Comparison of ENCODE assay signal across 22 mouse cellular contexts in the genomic region with DNA sequence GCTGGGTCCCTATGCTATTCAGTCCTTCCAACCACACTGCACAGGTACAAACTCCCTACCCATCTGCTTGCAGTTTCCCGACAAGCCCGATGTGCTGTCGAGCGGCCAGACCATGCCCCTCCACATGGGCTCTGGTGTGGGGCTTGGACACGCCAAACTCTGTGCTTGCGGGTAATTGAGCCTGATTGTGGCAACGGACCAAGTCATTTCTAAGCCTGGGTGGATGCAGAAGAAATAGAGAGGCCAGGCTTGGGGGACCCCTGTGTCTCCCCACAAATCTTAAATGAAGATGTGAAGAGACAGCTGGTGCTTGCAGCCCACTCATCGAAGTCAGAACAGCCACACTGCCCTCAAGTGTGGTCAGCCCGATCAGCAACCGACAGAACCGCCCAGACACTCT.
DNase-seq lines count a peak whose midpoint lies in the region; ATAC-seq and TF ChIP-seq lines count a peak whose summit lies in the region.
"Had no signal": no experiment of that assay in that cellular context is flagged by ENCODE, and none has a peak within 500 bp of the region (broad histone marks: within the 10 kb centered on the region; RNA-seq: fewer than 3 reads in every experiment).

No protein-coding gene starts in this region.

- no peaks in the 10 kb centered on the region for H3K27me3 ChIP-seq in forebrain, embryonic 16.5 days (replicated peaks; ENCODE audit: control insufficient read depth, insufficient read depth, low read length)
- H3K27me3 ChIP-seq in forebrain, embryonic 12.5 days = no peaks in the 10 kb centered on the region
- H3K27me3 ChIP-seq in hindbrain, embryonic 15.5 days = no peaks in the 10 kb centered on the region
- no peaks in the 10 kb centered on the region for H3K27me3 ChIP-seq in hindbrain, embryonic 11.5 days (ENCODE audit: control insufficient read depth, insufficient read depth, low read length)
- no peaks in the 10 kb centered on the region for H3K27me3 ChIP-seq in neural tube, embryonic 14.5 days (ENCODE audit: control insufficient read depth, insufficient read depth, low read length)
- H3K27me3 ChIP-seq in neural tube, embryonic 15.5 days (replicated peaks) = no peaks in the 10 kb centered on the region
- no peaks in the 10 kb centered on the region for H3K27me3 ChIP-seq in hindbrain, postnatal 0 days (ENCODE audit: insufficient read depth, low read length)
- H3K27me3 ChIP-seq: embryonic facial prominence, embryonic 15.5 days had no signal

- no peaks in the 10 kb centered on the region for H3K9me3 ChIP-seq in forebrain, embryonic 16.5 days (ENCODE audit: control insufficient read depth, low read length)
- H3K9me3 ChIP-seq in forebrain, embryonic 12.5 days = no peaks in the 10 kb centered on the region
- H3K9me3 ChIP-seq in hindbrain, embryonic 15.5 days = no peaks in the 10 kb centered on the region
- H3K9me3 ChIP-seq in hindbrain, embryonic 11.5 days (ENCODE audit: control insufficient read depth, low read length) = no peaks in the 10 kb centered on the region
- no peaks in the 10 kb centered on the region for H3K9me3 ChIP-seq in neural tube, embryonic 14.5 days (ENCODE audit: control insufficient read depth, low read length)
- no peaks in the 10 kb centered on the region for H3K9me3 ChIP-seq in neural tube, embryonic 15.5 days (replicated peaks)
- no peaks in the 10 kb centered on the region for H3K9me3 ChIP-seq in hindbrain, postnatal 0 days (ENCODE audit: low read length)
- H3K9me3 ChIP-seq: embryonic facial prominence, embryonic 15.5 days; heart, embryonic 10.5 days had no signal

- 52% methylated on average over 11 of the region's 11 CpGs for WGBS in forebrain, embryonic 16.5 days
- 78% methylated on average over 11 of the region's 11 CpGs for WGBS in forebrain, embryonic 12.5 days
- WGBS in hindbrain, embryonic 15.5 days = 57% methylated on average over 11 of the region's 11 CpGs
- whole genome bisulfite sequencing in hindbrain, embryonic 11.5 days = 86% methylated on average over 11 of the region's 11 CpGs
- WGBS in neural tube, embryonic 14.5 days = 67% methylated on average over 11 of the region's 11 CpGs
- 53% methylated on average over 11 of the region's 11 CpGs for WGBS in neural tube, embryonic 15.5 days
- 45% methylated on average over 11 of the region's 11 CpGs for WGBS in hindbrain, postnatal 0 days

- no peak for DNase-seq in hindbrain, embryonic 11.5 days (ENCODE audit: low spot score)
- DNase-seq in hindbrain, postnatal 0 days (ENCODE audit: low spot score) = peak; percentile 63
- no peak for DNase-seq in ovary, adult 18-20 months (ENCODE audit: low spot score)
- DNase-seq: adrenal gland, adult 8-10 months; adrenal gland, postnatal 36 days; cerebellum, adult 11 months; cerebellum, adult 8-10 months; embryo, embryonic 11 days; gastrocnemius, postnatal 10 days; heart, adult 18-20 months; heart, postnatal 10 days; heart, postnatal 4 days had no signal

- H3K27ac ChIP-seq in forebrain, embryonic 16.5 days (ENCODE audit: low read length) = no peak overlapping the region
- no peak overlapping the region for H3K27ac ChIP-seq in forebrain, embryonic 12.5 days
- H3K27ac ChIP-seq in hindbrain, embryonic 15.5 days (replicated peaks) = no peak overlapping the region
- H3K27ac ChIP-seq in hindbrain, embryonic 11.5 days (ENCODE audit: low read depth, low read length) = no peak overlapping the region
- H3K27ac ChIP-seq in neural tube, embryonic 14.5 days (ENCODE audit: low read depth, low read length) = no peak overlapping the region
- H3K27ac ChIP-seq in neural tube, embryonic 15.5 days (replicated peaks) = no peak overlapping the region
- H3K27ac ChIP-seq in hindbrain, postnatal 0 days = no peak overlapping the region
- H3K27ac ChIP-seq: embryonic facial prominence, embryonic 15.5 days; heart, embryonic 10.5 days had no signal

- peaks cover 14% of the 10 kb centered on the region for H3K4me1 ChIP-seq in forebrain, embryonic 16.5 days (replicated peaks; ENCODE audit: control insufficient read depth, insufficient read depth, low read length)
- peaks cover 32% of the 10 kb centered on the region for H3K4me1 ChIP-seq in forebrain, embryonic 12.5 days
- H3K4me1 ChIP-seq in hindbrain, embryonic 15.5 days (replicated peaks) = peaks cover 24% of the 10 kb centered on the region
- H3K4me1 ChIP-seq in hindbrain, embryonic 11.5 days (replicated peaks; ENCODE audit: control insufficient read depth, insufficient read depth, low read length) = 0 out of 2 replicates have a peak, but pooled peaks cover 2% of the 10 kb centered on the region
- peaks cover 13% of the 10 kb centered on the region; the same call in 1 of the 2 replicates for H3K4me1 ChIP-seq in neural tube, embryonic 14.5 days (ENCODE audit: control insufficient read depth, insufficient read depth, low read length)
- H3K4me1 ChIP-seq in neural tube, embryonic 15.5 days = peaks cover 29% of the 10 kb centered on the region
- H3K4me1 ChIP-seq in hindbrain, postnatal 0 days (ENCODE audit: insufficient read depth, low read length) = peaks cover 11% of the 10 kb centered on the region
- H3K4me1 ChIP-seq: embryonic facial prominence, embryonic 15.5 days had no signal

- H3K36me3 ChIP-seq in forebrain, embryonic 16.5 days (ENCODE audit: control insufficient read depth, insufficient read depth) = no peaks in the 10 kb centered on the region
- H3K36me3 ChIP-seq in forebrain, embryonic 12.5 days (replicated peaks) = no peaks in the 10 kb centered on the region
- H3K36me3 ChIP-seq in hindbrain, embryonic 15.5 days = no peaks in the 10 kb centered on the region
- H3K36me3 ChIP-seq in hindbrain, embryonic 11.5 days (ENCODE audit: control insufficient read depth, insufficient read depth, low read length) = no peaks in the 10 kb centered on the region
- H3K36me3 ChIP-seq in neural tube, embryonic 14.5 days (ENCODE audit: control insufficient read depth, insufficient read depth, low read length) = no peaks in the 10 kb centered on the region
- no peaks in the 10 kb centered on the region for H3K36me3 ChIP-seq in neural tube, embryonic 15.5 days
- no peaks in the 10 kb centered on the region for H3K36me3 ChIP-seq in hindbrain, postnatal 0 days (ENCODE audit: insufficient read depth, low read length)
- H3K36me3 ChIP-seq: embryonic facial prominence, embryonic 15.5 days; heart, embryonic 10.5 days had no signal

- ATAC-seq in forebrain, embryonic 16.5 days = 0 out of 2 replicates have a peak, but pooled peaks have one; percentile 10
- ATAC-seq in forebrain, embryonic 12.5 days (ENCODE audit: low FRiP score) = no peak
- 0 out of 2 replicates have a peak, but pooled peaks have one; percentile 5 for ATAC-seq in hindbrain, embryonic 15.5 days (ENCODE audit: low FRiP score, low read depth)
- ATAC-seq in hindbrain, embryonic 11.5 days (ENCODE audit: low FRiP score) = no peak
- peak; percentile 9; the same call in 1 of the 2 replicates for ATAC-seq in neural tube, embryonic 14.5 days (ENCODE audit: low read depth)
- ATAC-seq in neural tube, embryonic 15.5 days (ENCODE audit: low FRiP score) = no peak
- ATAC-seq in hindbrain, postnatal 0 days = peak; percentile 59
- ATAC-seq: inflammation-experienced regulatory T-cells, adult 6 months; intestine, postnatal 0 days had no signal

- H3K4me2 ChIP-seq in forebrain, embryonic 16.5 days (ENCODE audit: low read length) = no peak overlapping the region
- no peak overlapping the region for H3K4me2 ChIP-seq in forebrain, embryonic 12.5 days
- H3K4me2 ChIP-seq in hindbrain, embryonic 15.5 days = no peak overlapping the region
- H3K4me2 ChIP-seq in hindbrain, embryonic 11.5 days (replicated peaks; ENCODE audit: low read depth, low read length) = no peak overlapping the region
- no peak overlapping the region for H3K4me2 ChIP-seq in neural tube, embryonic 14.5 days (ENCODE audit: low read depth, low read length)
- no peak overlapping the region for H3K4me2 ChIP-seq in neural tube, embryonic 15.5 days
- H3K4me2 ChIP-seq in hindbrain, postnatal 0 days (ENCODE audit: low read depth, low read length) = no peak overlapping the region
- H3K4me2 ChIP-seq: embryonic facial prominence, embryonic 15.5 days had no signal

- H3K9ac ChIP-seq in forebrain, embryonic 16.5 days (replicated peaks; ENCODE audit: low read depth, low read length) = no peak overlapping the region
- no peak overlapping the region for H3K9ac ChIP-seq in forebrain, embryonic 12.5 days
- H3K9ac ChIP-seq in hindbrain, embryonic 15.5 days = no peak overlapping the region
- H3K9ac ChIP-seq in hindbrain, embryonic 11.5 days (ENCODE audit: low read depth, low read length) = no peak overlapping the region
- H3K9ac ChIP-seq in neural tube, embryonic 14.5 days (replicated peaks; ENCODE audit: low read depth, low read length) = no peak overlapping the region
- H3K9ac ChIP-seq in neural tube, embryonic 15.5 days (replicated peaks) = no peak overlapping the region
- no peak overlapping the region for H3K9ac ChIP-seq in hindbrain, postnatal 0 days (replicated peaks; ENCODE audit: low read length)
- H3K9ac ChIP-seq: embryonic facial prominence, embryonic 15.5 days had no signal

- no peak overlapping the region for H3K4me3 ChIP-seq in forebrain, embryonic 16.5 days (replicated peaks; ENCODE audit: low read length)
- no peak overlapping the region for H3K4me3 ChIP-seq in forebrain, embryonic 12.5 days (replicated peaks)
- H3K4me3 ChIP-seq in hindbrain, embryonic 15.5 days = no peak overlapping the region
- H3K4me3 ChIP-seq in hindbrain, embryonic 11.5 days (ENCODE audit: low read depth, low read length) = no peak overlapping the region
- no peak overlapping the region for H3K4me3 ChIP-seq in neural tube, embryonic 14.5 days (ENCODE audit: low read depth, low read length)
- H3K4me3 ChIP-seq in neural tube, embryonic 15.5 days (replicated peaks) = no peak overlapping the region
- no peak overlapping the region for H3K4me3 ChIP-seq in hindbrain, postnatal 0 days (ENCODE audit: low read length)
- H3K4me3 ChIP-seq: embryonic facial prominence, embryonic 15.5 days; erythroblast, embryonic 14.5 days; heart, embryonic 10.5 days had no signal

- TF ChIP-seq CTCF in hindbrain, postnatal 0 days (IDR thresholded peaks at IDR 0.05; ENCODE audit: low read depth) = peak; percentile 23; the same call in 1 of the 2 replicates

Comparison
In these comparisons a context has a peak if more than half of its experiments do, and no peak if none do; other contexts are left out.
1. ATAC-seq: peak in forebrain, embryonic 16.5 days (single experiment), hindbrain, embryonic 15.5 days (single experiment), neural tube, embryonic 14.5 days (single experiment) and hindbrain, postnatal 0 days (single experiment); none in forebrain, embryonic 12.5 days (single experiment), hindbrain, embryonic 11.5 days (single experiment) and neural tube, embryonic 15.5 days (single experiment).